Mouse (Mus musculus) bone marrow, adult 2 months (tissue): Measurements from ENCODE around the gene Mucl3.

Experiments used
- CTCF ChIP-seq: fragments of 200-500 bp; IDR thresholded peaks from 2 replicates; pipeline ENCODE4 v1.5.1; 2011; ENCODE audit warnings: low read length, control low read depth; ENCODE audit not compliant: control insufficient read depth, insufficient read depth
- POLR2A ChIP-seq: fragments of 200-500 bp; IDR thresholded peaks from 2 replicates; pipeline ENCODE4 v1.6.1; 2011; ENCODE audit warnings: low read depth, mild to moderate bottlenecking, control low read depth, low read length, borderline replicate concordance; ENCODE audit not compliant: control insufficient read depth

DNA sequence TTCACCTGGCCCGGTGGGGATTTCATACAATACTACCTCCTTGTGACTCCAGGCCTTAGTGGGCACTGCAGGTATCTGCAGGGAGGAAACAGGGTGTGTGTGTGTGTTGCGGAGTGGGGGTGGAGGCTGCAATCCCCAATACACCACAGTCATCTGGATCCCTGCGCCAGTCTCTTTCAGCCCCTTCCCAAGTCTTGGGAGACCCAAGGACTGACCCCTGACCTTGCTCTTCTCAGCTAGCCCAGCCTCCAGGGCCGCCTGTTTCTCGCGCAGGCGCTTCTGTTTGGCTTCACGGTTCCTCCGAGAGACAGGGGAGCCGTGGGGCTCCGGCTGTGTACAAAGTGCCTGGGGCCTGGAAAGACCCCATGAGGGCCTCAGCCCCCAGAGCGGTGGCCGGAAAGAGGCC, 23.4 kb upstream of the Mucl3 start:
- TF ChIP-seq CTCF, result no peak
- no peak for TF ChIP-seq POLR2A
